Mouse (Mus musculus) spleen, postnatal 36 days (tissue): ENCODE measurements around the gene 9930104L06Rik.

ENCODE experiments used
- DNase-seq, 2 experiments: peaks; one replicate each; pipeline ENCODE4 v3.0.0; 2022; ENCODE audit warnings: low spot score in 2 of 2, mixed read lengths in 1 of 2

9930104L06Rik gene

DNA sequence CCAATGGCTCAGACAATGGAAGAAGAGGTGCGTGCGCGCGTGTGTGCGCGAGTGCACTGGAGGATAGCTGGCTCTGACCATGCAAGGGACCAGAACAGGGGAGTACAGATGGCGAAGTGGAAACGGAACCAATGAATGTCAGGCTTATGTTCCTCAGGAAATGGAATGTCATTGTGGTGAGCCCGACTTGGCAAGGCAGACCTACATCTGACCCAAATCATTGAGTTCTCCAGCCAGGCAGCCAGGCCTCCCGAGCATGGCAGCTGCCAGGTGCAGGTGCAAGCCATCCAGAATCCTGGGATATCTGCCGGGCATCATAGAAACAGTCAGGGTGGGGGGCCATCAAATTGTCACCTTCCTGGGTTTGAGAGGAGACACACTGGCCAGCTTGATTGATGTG, 24.1 kb downstream of the 9930104L06Rik start:
- DNase-seq: no peak

DNA sequence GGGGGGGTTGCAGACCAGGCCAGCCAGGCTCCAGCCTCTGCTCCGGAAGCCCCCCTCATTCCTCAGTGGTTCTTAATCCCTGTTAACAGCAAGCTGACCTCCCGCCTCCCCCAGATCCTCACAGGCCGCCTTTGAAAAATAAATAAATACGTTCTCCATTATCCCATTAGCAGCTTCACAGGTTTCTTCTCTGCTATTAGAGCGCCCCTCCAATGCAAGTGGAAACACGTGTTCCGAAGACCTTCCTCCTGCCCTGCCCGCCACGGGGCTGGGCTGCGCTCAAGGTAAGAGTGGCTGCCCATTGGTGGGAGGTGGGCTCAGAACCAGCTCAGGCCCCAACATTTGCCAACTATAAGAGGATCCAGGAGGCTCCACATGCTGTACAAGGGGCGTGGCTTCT, 25.7 kb downstream of the 9930104L06Rik start:
- DNase-seq: no peak

DNA sequence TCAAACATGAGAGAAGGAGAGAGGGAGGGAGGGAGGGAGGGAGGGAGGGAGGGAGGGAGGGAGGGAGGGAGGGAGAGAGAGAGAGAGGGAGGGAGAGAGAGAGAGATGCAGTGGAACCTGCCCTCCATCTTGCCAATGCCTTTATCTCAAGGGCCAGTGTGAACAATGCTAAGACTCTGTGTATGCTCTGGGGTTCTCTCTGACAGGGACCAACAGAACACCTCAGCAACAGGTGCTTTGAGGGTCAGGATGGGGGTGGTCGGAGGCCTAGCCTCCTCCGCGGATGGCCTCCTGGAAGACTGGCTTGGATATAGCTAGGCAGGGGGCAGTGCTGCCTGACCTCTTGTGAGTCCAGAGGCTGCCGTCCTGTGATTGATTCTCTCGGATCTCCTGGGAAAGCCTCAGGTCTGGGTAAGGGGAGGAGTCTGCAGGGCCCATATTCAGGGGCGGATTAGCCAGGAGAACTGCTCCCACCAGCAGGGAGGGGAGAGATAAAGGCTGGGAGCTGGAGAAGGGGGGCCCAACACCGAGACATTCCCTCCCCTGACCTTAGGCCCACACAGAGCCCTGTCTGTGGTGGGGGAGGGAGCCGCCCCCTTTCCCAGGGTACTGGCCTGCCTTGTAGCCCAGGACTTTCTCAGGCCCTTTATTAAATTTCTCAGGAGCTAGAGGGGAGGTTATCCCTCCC, 28.2 kb downstream of the 9930104L06Rik start:
- no peak for DNase-seq

DNA sequence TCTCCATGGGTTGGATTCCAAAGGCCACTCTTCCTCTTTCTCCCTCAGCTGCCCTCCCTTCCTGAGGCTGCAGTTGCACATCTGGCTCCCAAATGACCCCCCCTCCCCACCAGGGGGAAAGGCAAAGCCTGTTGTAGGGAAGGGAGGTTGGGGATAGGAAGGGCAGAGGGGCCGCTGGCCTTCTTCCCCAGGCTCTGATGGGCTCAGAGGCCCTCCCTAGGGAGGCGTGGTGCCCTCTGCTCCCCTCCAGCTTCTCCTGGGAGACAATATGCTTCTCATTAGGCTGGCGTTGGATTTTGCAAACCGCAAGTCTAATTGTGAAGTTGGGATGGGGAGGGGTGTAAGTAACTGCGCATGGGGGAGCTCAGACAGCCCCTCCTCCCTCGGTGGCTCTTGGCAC, 31.9 kb downstream of the 9930104L06Rik start:
- DNase-seq: no peak

DNA sequence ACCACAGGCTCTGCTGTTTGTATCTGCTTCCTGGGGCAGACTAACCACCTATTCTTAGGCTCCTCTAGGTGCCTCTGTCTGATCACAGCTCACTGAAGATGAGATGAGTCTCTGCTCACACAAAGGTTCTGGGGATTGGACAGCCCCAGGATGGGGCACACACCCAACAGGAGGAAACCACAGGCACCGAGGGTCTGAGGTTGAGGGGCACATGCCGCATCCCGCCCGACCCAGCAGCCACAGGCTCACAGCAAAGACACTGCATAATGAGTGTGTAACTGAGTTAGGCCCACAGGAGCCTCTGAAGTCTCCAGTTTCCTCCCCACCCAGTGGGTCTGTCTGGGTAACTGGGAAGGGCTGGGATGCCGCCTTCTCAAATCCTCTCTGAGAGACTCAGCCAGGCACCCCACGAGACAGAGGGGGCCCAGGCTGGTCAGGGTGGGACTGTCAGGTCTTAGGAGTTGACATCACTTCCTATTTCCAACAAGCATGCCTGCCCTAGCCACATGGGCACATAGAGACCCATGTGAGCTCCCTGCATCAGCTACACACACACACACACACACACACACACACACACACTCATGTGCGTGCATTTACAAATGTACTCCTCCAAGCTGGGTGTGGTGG, 32.5 kb downstream of the 9930104L06Rik start:
- DNase-seq: no peak

DNA sequence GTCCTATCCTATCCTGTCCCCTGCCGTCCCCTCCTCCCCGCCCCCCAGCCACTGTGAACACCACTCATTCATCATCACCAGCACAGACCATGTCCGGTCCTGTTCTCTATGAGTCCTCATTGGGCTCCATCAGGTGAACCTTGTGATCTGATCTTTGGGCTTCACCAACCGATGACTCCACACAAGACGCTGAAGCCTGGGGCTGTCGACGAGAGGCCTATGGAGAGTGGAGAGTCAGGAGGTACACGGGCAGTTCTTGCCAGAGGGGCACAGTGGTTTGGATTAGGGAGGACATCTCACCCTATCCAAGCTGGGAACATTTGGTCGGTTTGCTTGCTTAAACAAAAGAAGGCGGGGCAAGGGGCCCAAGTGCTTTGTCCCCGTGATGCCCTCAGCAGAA, 33.3 kb downstream of the 9930104L06Rik start:
- DNase-seq: no peak

DNA sequence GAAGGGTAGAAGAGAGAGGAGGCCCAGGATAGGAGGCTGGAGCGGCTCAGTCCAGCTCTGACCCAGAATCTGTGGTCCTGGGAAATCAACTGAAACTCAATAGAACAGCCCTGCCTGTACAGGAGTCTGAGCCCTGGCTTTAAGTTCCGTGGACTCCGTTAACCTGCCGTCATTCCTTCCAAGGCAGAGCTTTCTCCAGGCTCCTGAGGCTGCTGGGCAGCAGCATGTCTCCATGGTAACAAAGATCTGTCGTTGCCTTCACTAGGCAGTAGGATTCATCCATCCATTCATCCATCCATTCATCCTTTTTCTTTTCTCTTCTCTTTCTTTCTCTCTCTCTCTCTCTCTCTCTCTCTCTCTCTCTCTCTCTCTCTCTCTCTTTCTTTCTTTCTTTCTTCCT, 33.8 kb downstream of the 9930104L06Rik start:
- DNase-seq: no peak

DNA sequence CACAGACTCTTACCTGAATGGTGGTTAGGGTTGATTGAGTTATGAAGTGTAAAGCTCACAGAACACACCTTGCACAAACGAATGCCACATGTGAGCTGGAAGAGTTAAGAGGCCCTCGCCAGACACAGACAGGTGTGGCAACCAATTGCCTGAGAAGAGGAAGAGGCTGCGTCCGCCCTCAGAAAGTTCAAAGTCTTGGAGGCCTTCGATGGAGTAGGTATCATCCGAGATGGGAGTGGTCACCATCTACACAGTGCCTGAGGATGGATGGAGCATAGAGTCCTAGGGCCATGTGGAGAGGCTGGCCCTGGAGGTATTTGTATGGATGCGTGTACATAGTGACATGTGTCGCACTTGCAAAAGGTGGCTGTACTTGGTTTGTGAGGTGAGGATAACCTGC, 34.2 kb downstream of the 9930104L06Rik start:
- no peak for DNase-seq

DNA sequence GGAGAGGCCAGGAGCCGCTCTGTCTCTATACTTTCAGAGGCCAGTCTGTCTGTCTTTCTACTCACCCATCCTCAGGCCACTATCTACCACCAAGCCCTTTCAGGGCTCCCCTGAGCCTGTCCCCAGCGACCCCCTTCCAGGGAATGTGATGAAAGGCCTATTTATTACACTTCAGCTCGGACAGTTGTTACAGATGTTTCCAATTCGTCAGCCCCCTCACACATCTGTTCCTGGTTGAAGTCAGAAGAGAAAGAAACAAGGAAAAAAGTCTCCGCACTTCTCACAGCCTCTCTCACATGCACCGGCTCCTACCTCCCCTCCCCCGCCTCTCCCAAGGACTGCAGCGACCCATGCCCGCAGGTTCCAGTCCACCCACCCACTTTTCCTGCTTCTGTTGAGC, 35.5 kb downstream of the 9930104L06Rik start:
- no peak for DNase-seq

DNA sequence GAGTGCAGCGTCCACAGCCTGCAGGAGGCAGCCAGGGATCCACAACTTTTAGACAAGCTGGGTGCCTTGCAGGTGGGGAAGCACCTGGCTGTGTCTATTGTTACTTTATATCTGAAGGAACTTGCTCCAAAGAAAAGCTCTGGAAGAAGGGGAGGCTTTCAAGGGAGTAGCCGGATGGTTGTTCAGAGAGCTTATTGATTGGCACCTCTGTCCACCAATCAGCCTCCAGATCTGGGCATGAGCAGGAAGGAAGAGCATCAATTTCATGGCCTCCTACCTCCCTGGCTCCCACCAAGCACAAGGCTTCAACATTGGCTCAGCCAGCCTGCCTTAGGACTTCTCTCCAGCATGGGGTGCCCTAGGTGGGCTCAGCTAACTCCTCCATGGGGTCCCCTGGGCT, 36.4 kb downstream of the 9930104L06Rik start:
- DNase-seq: no peak

DNA sequence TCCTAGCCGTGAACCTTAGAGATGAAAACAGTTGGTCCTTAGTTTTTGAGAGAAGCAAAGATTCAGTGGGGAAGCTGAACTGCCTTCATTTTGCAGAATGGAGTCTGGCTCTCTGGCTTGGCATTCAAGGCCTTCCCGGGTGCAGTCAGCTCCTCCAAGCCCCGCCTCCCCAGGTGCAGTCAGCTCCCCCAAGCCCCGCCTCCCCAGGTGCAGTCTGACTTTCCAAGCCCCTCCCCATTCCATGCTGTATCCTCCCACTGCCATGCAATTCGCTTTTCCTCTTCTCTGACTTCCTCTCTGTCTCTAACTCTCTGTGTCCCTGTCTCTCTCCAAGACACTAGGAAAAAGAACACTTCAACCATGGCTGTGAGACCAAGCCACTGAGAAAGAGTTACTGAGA, 41.4 kb downstream of the 9930104L06Rik start:
- DNase-seq: no peak

DNA sequence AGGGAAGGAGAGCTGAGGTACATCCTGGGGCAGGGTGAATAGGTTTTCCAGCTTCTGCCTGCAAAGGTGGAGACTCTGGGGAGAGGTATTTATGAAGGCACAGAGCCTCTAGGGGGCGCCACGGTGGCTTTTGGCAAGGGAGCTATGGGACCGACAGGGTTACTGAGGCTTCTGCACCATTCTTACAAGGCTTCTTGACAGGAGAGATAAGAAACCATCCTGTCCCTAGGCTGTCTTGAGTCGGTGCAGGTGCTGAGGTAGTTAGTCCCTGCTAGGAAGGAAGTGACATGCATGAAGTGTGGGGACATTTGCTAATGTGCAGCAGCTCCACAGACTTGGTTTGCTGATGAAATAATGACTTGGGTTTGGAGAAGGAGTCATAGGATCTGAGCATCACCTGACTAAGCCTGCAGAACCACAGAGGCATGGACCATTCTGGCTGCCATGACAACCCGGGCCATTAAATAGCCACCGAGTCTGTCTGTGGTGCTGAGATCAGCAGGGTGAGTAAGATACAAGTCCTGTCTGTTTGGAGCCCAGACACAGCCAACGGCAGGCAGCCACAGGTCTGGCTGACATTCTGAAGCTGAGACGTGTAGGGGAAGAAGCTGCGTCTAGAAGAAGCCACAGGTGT, 47.2 kb downstream of the 9930104L06Rik start:
- no peak for DNase-seq

DNA sequence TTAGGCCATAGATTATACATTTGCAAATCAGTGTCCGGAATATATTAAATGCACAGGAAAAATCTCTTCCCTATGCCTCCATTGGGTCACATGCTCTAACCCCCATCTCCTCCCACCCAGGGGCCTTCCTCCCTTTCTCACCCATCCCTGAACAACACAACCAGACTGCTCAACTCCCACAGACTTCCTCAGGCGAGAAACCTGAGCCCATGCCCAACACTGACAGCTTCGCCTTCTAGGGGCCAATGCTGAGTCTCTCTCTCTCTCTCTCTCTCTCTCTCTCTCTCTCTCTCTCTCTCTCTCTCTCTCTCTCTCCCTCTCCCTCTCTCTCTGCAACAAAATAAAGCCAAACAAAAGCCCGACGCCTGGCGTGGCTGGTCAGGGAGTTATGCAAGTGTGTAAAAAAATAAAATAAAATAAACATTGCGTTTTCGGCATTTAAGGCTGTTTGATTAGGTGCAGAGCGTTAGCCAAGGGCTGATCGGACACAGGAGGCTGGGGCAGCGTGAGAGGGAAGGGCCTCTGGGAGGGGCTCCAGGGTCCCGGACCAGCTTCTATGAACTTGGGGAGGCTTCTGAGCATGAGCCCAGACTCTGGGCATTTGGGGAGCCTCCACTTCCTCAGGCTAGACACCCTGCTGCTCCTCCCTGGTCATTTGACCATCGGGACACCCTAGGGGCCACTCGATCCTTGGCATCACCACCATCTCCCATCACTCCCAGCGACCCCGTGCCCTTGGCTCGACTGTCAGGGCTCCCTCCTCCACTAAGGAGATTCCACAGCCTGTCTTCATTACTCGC, 48.2 kb downstream of the 9930104L06Rik start:
- DNase-seq: no peak

DNA sequence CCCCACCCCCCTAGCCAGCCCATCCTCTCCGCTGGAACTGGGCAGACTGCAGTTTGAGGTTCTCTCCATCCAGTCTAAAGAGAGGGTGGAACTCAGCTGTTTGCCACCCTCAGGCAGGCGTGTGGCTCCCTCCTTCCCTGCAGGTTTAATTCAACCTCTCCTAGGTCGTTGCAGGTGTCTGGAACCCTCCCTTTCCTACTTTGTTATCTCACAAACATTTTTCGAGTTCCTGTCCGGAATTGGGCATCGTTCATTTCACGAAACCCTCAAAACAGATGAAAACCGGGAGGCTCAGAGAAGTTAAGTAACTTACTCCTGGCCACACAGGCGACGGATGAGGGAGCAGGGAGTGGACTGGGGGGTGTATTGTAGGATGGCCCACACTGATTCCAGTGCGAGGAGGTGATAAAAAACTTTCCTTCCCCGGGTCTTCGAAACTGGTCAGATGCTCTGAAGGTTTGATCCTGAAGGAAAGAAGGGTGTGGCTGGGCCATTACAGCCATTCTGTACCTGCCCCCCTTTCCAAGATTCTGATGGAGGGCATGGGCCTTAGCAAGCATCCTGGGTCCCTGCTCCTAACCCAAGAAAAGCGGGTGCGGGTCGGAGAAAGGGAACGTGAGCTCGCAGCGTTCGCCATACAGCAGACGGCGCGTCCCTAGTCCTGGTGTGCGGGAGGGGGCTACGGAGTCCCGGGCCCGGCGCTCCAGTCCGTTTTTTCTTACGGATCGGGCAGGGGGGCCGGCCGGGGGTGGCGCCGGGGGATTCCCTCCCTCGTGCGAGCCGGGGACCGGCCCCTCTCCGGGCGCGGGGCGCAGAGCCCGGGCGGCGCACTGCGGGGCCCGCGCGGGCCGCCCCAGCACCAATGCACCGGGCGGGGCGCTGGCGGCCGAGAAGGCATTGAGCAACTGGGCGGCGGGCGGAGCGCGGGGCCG, 49.1 kb downstream of the 9930104L06Rik start, which contains the start of gene Rspo1:
Rspo1 (plus strand) TSS at position 760 of the 932 bp plus-strand sequence.
- DNase-seq: no peak

DNA sequence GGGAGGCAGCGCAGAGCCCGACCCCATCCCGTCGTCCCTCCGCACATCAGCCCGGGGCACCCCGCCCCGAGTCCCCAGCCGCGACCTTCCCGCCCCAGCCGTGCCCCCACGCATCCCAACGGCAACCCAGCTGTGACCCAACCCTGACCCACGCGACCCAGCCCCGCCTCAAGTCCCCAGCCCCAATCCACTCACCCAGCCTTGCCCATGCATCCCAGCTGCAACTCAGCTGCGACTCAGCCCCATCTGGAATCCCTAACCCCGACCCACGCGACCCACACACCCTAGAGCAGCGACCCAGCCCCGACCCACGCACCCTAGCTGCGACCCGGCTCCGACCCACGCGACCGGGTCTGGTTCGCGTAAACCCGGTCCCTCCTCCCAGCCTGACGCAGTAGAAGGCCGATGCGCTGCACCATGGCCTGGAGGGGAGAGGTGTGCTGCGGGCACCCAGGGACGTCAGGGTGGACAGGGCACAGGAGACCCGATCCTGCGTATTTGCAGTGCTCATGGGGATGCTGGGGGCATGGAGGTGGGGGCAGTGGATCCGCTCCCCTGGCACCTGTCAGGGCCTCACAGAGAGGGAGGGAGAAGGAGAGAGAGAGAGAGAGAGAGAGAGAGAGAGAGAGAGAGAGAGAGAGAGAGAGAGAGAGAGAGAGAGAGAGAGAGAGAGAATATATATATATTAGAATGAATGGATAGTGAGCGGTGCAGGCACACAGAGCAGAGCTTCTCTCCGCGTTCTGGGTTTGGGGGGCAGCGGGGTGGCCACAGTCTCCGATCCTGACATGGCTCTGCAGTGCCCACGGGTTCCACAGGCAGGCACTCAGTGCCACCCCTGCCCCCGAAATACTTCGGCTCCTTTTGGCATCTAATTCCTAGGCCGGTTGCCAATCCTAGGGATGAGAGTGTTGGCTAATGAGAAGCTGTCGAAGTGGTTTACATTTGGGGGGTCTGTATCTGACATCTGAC, 50.2 kb downstream of the 9930104L06Rik start:
- DNase-seq: no peak

DNA sequence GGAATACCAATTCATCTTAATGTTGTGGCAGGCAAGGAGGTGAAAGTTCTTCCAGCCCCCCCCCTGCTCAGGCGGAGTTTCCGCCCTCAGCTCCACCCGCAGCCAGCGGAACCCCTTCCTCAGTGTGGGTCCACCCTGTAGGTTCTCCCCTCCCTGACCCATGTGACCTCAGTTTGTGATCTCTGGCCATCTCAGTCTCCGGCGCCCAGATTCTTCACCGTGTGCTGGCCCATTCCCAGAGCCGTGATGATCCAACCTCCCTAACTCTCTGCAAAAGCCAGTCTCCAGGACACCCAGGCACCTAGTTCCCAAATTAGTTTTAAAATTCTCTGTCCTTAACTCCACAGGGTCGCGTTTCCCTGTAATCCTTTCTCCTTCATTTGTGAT, 50.9 kb downstream of the 9930104L06Rik start:
- DNase-seq: no peak

DNA sequence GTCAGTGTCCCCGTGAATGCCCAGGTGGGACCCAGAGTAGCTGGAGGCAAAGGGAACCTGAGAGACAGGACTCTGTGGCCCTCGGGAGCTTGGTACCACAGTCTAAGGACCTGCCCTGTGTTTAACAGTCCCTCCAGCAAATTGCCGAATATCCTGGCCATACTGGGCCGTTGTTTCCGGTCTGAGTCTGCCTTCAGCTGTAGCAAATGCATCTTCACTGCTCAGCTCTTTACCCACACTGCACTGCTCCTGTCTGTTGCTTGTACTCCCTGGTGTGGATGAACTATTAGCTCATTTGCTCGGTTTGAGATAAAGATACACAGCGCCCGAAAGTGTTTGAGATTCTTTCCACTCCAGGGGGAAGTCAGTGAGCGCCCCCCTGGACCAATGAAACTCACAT, 51.5 kb downstream of the 9930104L06Rik start:
- DNase-seq: no peak

DNA sequence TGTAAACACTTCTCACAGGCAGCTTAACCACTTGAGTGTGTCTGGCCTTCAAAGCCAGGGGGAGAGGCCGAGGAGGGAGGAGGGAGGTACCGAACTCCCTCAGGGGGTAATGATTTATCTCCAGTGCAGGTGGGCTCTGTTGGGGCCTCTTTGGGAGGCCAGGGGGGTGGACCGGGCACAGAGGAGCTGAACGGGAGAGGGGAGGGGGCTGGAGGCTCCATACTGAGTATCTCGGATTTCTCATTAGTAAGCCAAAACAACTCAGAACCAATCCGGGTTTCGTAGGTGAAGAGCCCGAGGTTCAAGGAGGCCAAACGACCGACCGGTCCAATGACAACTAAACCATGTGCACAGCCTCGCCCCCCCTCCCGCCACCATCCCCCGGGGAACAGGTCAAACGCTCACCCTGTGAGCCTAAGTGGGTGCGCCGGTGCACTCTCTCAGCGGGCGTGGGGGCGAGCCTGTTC, 53.0 kb downstream of the 9930104L06Rik start:
- no peak for DNase-seq

DNA sequence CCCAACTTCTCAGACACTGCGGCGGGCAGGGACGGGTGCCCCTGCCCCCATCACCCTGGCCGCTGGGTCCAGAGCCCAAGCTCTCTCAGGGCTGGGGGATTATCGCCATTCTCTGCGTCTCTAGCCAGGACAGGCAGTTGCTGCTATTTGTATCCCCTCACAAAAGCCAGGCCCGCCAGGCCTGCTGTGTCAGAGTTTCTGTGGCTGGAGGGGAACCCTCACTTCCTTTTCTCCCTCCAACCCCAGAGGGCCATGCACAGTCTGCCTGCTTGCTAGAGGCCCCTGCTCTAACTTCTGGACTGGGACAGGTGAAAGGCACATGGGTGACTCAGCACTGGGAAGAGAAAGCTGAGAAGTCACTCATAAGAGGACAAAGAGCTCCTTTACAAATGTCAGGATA, 53.5 kb downstream of the 9930104L06Rik start:
- DNase-seq: no peak
